Mouse (Mus musculus): Measurements from ENCODE around the gene Gp1bb. TPM values are rescaled to one million over a fixed set of nuclear protein-coding genes. Genes with fewer than 3 reads are reported as not detected.

Gp1bb gene
- polyA plus RNA-seq, 1 experiment from 2014 or later = 3.8 TPM

DNA sequence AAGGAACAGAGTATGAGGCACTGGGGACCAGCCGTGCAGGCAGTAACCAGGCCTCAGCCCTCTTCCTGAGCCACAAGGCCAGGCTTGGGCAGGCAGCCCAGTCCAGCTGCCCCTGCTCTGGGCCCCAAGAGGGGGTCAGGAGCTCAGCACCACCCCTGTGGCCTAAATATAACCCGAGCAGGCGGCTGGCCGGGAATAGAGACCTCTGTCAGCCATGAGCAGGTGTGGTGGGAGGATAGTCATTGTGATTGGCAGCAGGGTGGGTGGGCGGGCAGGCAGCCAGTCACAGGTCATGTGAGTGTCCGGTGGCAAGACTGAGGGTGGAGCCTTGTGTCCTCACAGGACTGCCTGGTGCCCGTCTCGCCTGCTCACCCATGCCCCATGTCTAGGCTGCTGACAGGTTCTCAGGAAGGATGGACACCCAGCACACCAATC is 17.9 kb downstream of the Gp1bb start:
- 36% methylated on average over 8 of the region's 8 CpGs for WGBS
- H3K9me3 ChIP-seq (ENCODE audit: low read depth, low read length) = no peaks in the 10 kb centered on the region
- no peak for DNase-seq
- H3K4me1 ChIP-seq (ENCODE audit: insufficient read depth) = peaks cover 14% of the 10 kb centered on the region; the same call in 1 of the 2 replicates
- H3K9ac ChIP-seq = no peak overlapping the region
- ATAC-seq (ENCODE audit: insufficient read depth) = no peak
- no peaks in the 10 kb centered on the region for H3K36me3 ChIP-seq (ENCODE audit: insufficient read depth)
- no peak overlapping the region for H3K4me2 ChIP-seq
- no peak for TF ChIP-seq CTCF (IDR thresholded peaks at IDR 0.05; ENCODE audit: low read depth)
- no peaks in the 10 kb centered on the region for H3K27me3 ChIP-seq (ENCODE audit: insufficient read depth, low read length)
- H3K27ac ChIP-seq (ENCODE audit: low read depth) = peak overlapping the region; percentile 31; the same call in 1 of the 2 replicates
- no peak overlapping the region for H3K4me3 ChIP-seq (ENCODE audit: low read depth, low read length)

DNA sequence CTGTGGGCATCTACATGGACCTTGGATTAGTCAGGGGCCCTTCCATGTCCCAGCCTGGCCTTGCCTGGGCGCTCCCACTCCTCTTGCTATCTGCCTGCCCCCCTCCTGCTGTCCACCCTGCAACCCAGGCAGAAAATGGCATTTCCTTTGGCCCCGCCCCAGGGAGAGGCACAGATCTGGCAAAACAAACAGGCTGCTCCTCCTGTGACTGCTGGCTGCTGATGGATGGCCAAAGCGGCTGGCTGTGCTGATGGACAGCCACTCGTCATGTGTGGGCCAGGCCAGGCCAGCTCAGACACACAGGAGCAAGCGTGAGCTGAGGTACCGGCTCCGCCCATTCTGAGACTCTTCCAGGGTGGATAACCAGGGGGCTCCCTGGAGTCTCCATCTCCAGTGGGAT is 20.8 kb downstream of the Gp1bb start:
- Histone ChIP-seq H3K36me3 (ENCODE audit: insufficient read depth) (no peaks in the 10 kb centered on the region), H3K27ac (ENCODE audit: low read depth) (no peak overlapping the region), H3K9ac (no peak overlapping the region), H3K4me2 (no peak overlapping the region), H3K27me3 (ENCODE audit: insufficient read depth, low read length) (no peaks in the 10 kb centered on the region), H3K4me1 (ENCODE audit: insufficient read depth) (peaks cover 11% of the 10 kb centered on the region; the same call in 1 of the 2 replicates), H3K9me3 (ENCODE audit: low read depth, low read length) (no peaks in the 10 kb centered on the region), H3K4me3 (ENCODE audit: low read depth, low read length) (no peak overlapping the region)
- no peak for DNase-seq
- ATAC-seq (ENCODE audit: insufficient read depth) = no peak
- WGBS = 39% methylated on average over 7 of the region's 7 CpGs
- TF ChIP-seq CTCF (IDR thresholded peaks at IDR 0.05; ENCODE audit: low read depth) = no peak

DNA sequence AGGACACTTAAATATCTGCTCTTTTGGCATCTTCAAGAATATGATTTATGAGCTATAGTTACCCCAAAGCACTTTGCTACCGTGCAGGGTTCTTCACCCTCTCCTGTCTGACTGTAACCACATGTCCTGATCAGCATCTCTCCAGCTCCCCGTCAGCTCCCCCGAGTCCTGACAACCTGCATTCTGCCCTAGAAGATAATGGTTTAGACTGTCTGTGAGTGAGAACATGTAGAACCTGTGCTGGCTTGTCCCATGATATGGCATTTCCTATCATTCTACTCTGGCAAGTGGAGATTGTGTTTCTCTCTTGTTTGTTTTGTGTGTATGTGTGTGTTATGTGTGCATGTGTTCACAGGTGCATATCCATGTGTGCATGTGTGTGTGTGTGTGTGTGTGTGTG is 24.2 kb downstream of the Gp1bb start:
- H3K9ac ChIP-seq = no peak overlapping the region
- TF ChIP-seq CTCF (IDR thresholded peaks at IDR 0.05; ENCODE audit: low read depth) = no peak
- no peak overlapping the region for H3K4me3 ChIP-seq (ENCODE audit: low read depth, low read length)
- ATAC-seq (ENCODE audit: insufficient read depth) (no peak), DNase-seq (no peak)
- no peak overlapping the region for H3K4me2 ChIP-seq
- H3K4me1 ChIP-seq (ENCODE audit: insufficient read depth) = 0 out of 2 replicates have a peak, but pooled peaks cover 9% of the 10 kb centered on the region
- H3K9me3 ChIP-seq (ENCODE audit: low read depth, low read length) = no peaks in the 10 kb centered on the region
- peaks cover 4% of the 10 kb centered on the region; the same call in 1 of the 2 replicates for H3K27me3 ChIP-seq (ENCODE audit: insufficient read depth, low read length)
- H3K36me3 ChIP-seq (ENCODE audit: insufficient read depth) = no peaks in the 10 kb centered on the region
- no peak overlapping the region for H3K27ac ChIP-seq (ENCODE audit: low read depth)
- 51% methylated on average over 3 of the region's 3 CpGs for whole genome bisulfite sequencing

DNA sequence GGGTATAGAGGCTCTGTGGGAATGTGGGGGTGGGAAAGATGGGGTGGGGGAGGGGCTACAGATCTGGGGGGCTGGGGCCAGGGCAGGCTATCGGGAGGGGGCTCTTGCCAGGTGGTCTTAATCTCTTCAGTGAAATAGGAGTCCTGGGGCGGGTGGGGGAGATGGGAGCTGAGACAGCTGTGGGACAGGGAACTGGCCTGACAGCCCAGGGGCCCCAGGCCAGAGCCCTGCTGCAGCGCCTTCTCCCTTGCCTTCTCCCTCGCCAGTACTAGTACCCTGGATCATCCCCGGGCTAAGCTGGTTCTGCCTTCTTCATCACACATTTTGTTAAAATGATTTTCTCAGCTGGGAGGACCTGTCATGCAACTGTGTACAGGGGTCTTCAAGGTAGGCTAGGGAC is 25.9 kb downstream of the Gp1bb start:
- TF ChIP-seq CTCF (IDR thresholded peaks at IDR 0.05; ENCODE audit: low read depth) = no peak
- DNase-seq = no peak
- H3K27me3 ChIP-seq (ENCODE audit: insufficient read depth, low read length) = peaks cover 12% of the 10 kb centered on the region
- no peak overlapping the region for H3K4me2 ChIP-seq
- no peak overlapping the region for H3K27ac ChIP-seq (ENCODE audit: low read depth)
- H3K9me3 ChIP-seq (ENCODE audit: low read depth, low read length) = no peaks in the 10 kb centered on the region
- 37% methylated on average over 5 of the region's 5 CpGs for WGBS
- 0 out of 2 replicates have a peak, but pooled peaks cover 4% of the 10 kb centered on the region for H3K4me1 ChIP-seq (ENCODE audit: insufficient read depth)
- no peaks in the 10 kb centered on the region for H3K36me3 ChIP-seq (ENCODE audit: insufficient read depth)
- no peak overlapping the region for H3K9ac ChIP-seq
- no peak overlapping the region for H3K4me3 ChIP-seq (ENCODE audit: low read depth, low read length)
- no peak for ATAC-seq (ENCODE audit: insufficient read depth)

DNA sequence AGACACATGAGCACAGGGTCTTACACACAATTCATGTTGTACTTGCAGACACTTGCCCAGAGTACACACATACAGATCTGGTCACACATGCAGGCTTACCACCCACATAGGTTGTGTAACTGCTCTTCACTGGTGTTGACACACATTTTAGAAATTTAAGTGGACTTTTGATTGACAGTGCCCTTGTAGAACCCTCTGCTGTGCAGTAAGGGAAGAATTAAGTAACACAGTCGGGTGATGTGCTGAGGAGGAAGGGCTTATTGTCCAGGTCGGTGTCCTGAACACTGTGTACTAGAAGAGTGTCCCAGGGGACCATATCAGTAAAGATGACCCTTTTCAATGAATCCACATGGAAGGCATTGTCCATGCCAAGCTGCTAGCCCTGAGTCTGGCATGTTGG is 28.3 kb downstream of the Gp1bb start:
- DNase-seq = no peak
- no peak overlapping the region for H3K4me2 ChIP-seq
- peaks cover 35% of the 10 kb centered on the region for H3K27me3 ChIP-seq (ENCODE audit: insufficient read depth, low read length)
- H3K27ac ChIP-seq (ENCODE audit: low read depth) = no peak overlapping the region
- H3K4me3 ChIP-seq (ENCODE audit: low read depth, low read length) = no peak overlapping the region
- H3K9ac ChIP-seq = no peak overlapping the region
- no peak for ATAC-seq (ENCODE audit: insufficient read depth)
- H3K36me3 ChIP-seq (ENCODE audit: insufficient read depth) = no peaks in the 10 kb centered on the region
- 0 out of 2 replicates have a peak, but pooled peaks cover 7% of the 10 kb centered on the region for H3K4me1 ChIP-seq (ENCODE audit: insufficient read depth)
- no peaks in the 10 kb centered on the region for H3K9me3 ChIP-seq (ENCODE audit: low read depth, low read length)
- 66% methylated on average over 2 of the region's 2 CpGs for WGBS
- no peak for TF ChIP-seq CTCF (IDR thresholded peaks at IDR 0.05; ENCODE audit: low read depth)

DNA sequence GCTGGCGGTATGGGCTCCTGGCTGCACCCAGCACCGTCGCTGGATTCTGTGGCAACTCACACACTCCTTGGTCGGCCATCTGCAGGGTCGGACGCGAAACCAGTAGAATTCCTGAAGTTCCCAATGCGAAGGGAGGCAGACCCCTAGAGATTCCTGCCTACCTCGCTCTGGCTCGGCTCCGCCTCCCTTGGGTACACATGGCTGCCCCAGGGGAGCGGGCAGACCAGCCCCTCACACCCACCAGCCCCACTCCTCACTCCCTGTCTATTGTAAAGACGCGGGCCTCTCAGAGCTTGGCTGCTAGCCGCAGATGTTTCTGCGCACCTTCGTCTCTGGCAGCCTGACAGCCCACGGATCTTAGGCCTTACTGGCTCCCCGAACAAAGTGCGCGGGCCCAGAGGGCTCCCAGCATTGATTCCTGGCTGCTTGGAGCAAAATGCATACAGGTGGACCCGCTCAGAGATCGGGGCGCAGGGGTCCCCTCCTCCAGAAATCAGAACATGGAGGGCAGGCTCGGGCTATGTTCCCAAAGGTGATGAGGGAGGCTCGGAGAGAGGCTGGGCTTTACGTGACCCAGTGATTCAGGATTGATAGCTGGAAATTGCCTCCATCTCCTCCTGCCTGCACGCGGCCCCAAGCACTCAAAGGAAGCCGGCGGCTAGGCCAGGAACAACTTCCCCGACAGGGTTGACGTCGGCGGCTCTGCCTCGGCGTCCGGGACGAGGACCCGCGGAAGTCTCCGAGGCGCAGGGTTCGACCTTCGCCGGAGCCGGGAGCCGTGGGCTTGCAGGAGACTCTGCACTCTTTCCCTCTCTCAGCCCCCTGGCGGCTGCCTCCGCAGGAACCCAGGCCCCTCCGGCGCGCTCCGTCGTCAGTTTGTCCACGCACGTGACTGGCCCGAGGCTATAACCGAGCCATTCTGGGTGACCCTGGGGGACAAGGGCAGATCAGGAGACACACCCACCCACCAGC is 30.9 kb downstream of the Gp1bb start:
- Histone ChIP-seq H3K4me1 (ENCODE audit: insufficient read depth) (0 out of 2 replicates have a peak, but pooled peaks cover 6% of the 10 kb centered on the region), H3K36me3 (ENCODE audit: insufficient read depth) (no peaks in the 10 kb centered on the region), H3K9ac (peak overlapping the region; percentile 29; the same call in 1 of the 2 replicates), H3K27me3 (ENCODE audit: insufficient read depth, low read length) (peaks cover 60% of the 10 kb centered on the region), H3K4me3 (ENCODE audit: low read depth, low read length) (peak overlapping the region; percentile 33), H3K4me2 (peak overlapping the region; percentile 86), H3K9me3 (ENCODE audit: low read depth, low read length) (no peaks in the 10 kb centered on the region), H3K27ac (ENCODE audit: low read depth) (peak overlapping the region; percentile 44)
- 4% methylated on average over 59 of the region's 59 CpGs for WGBS
- DNase-seq (peak; percentile 74), ATAC-seq (ENCODE audit: insufficient read depth) (peak; percentile 46; the same call in 1 of the 2 replicates)
- peak; percentile 72 for TF ChIP-seq CTCF (IDR thresholded peaks at IDR 0.05; ENCODE audit: low read depth)
